Mouse (Mus musculus): ENCODE results near the gene Nat10. TPM values are rescaled to one million over a fixed set of nuclear protein-coding genes. Genes with fewer than 3 reads are reported as not detected.

The Nat10 gene
- polyA plus RNA-seq, 1 experiment from 2014 or later: 23.1 TPM

- 85% methylated on average over 5 of the region's 5 CpGs for WGBS (ENCODE audit: missing documents)
- H3K27ac ChIP-seq: no peak overlapping the region
- no peaks in the 10 kb centered on the region for H3K36me3 ChIP-seq (ENCODE audit: inconsistent target)
- no peaks in the 10 kb centered on the region for H3K79me2 ChIP-seq (ENCODE audit: inconsistent target)
- H3K4me3 ChIP-seq (ENCODE audit: inconsistent target): no peak overlapping the region
Observed at GRCm38 (mm10) chr2:103675391-103675790, 85.7 kb downstream of the Nat10 start.

- Histone ChIP-seq H3K27ac (no peak overlapping the region; the same call in 1 of the 2 replicates), H3K4me3 (ENCODE audit: inconsistent target) (no peak overlapping the region), H3K79me2 (ENCODE audit: inconsistent target) (no peaks in the 10 kb centered on the region), H3K36me3 (ENCODE audit: inconsistent target) (no peaks in the 10 kb centered on the region)
- WGBS (ENCODE audit: missing documents): 42% methylated on average over 4 of the region's 4 CpGs
Observed at GRCm38 (mm10) chr2:103673609-103674008, 87.5 kb downstream of the Nat10 start.

GRCm38 (mm10) chr2:103672573-103673119 is 88.4 kb downstream of the Nat10 start:
- WGBS (ENCODE audit: missing documents): 21% methylated on average over 7 of the region's 7 CpGs
- Histone ChIP-seq H3K4me3 (ENCODE audit: inconsistent target) (no peak overlapping the region), H3K27ac (peak overlapping the region; percentile 44), H3K36me3 (ENCODE audit: inconsistent target) (no peaks in the 10 kb centered on the region), H3K79me2 (ENCODE audit: inconsistent target) (no peaks in the 10 kb centered on the region)

Other genes starting within 250 kb of the Nat10 start
- gene Abtb2, start 195.0 kb downstream of the Nat10 start, polyA plus RNA-seq (2018): 0.14 to 1.7 TPM (median 0.55 TPM) in 3 replicates
- 198 to 272 TPM (median 226 TPM) in 3 replicates for gene Caprin1, start 36.4 kb upstream of the Nat10 start, polyA plus RNA-seq (2018)
- 181 to 268 TPM (median 246 TPM) in 3 replicates for gene Lmo2, start 196.7 kb upstream of the Nat10 start, polyA plus RNA-seq (2018)